Mouse (Mus musculus) heart, adult 2 months (tissue): ENCODE data around the gene Pim2. TPM values are rescaled to one million over a fixed set of nuclear protein-coding genes. Genes with fewer than 3 reads are reported as not detected.
"Not testable (repeated sequence)": the region's sequence is repeated elsewhere in the genome, so short reads cannot be mapped to it uniquely, and the experiment has no call there.

Source experiments
- DNase-seq, 2 experiments: peaks; one replicate each; pipeline ENCODE4 v3.0.0; 2021
- H3K27ac ChIP-seq: fragments of 200-600 bp; 2 replicates; pipeline ENCODE4 v1.8.1; 2022
- H3K27me3 ChIP-seq: fragments of 200-500 bp; 2 replicates; pipeline ENCODE4 v1.6.1; 2012; ENCODE audit warnings: mild to moderate bottlenecking, low read length, inconsistent platforms, mixed read lengths; ENCODE audit not compliant: control insufficient read depth, insufficient read depth
- H3K36me3 ChIP-seq: fragments of 200-500 bp; 2 replicates; pipeline ENCODE4 v1.6.1; 2012; ENCODE audit warnings: low read length, inconsistent platforms; ENCODE audit not compliant: control insufficient read depth, insufficient read depth
- H3K4me1 ChIP-seq: fragments of 200-500 bp; 2 replicates; pipeline ENCODE4 v1.6.1; 2011; ENCODE audit warnings: low read length; ENCODE audit not compliant: control insufficient read depth, insufficient read depth
- H3K4me3 ChIP-seq: fragments of 200-600 bp; 2 replicates; pipeline ENCODE4 v1.8.1; 2022
- H3K79me2 ChIP-seq: fragments of 200-500 bp; replicated peaks from 2 replicates; pipeline ENCODE4 v1.6.1; 2012; ENCODE audit warnings: mild to moderate bottlenecking, inconsistent platforms, low read length, moderate library complexity, mixed read lengths; ENCODE audit not compliant: control insufficient read depth, insufficient read depth
- H3K9ac ChIP-seq: fragments of 200-500 bp; 2 replicates; pipeline ENCODE4 v1.6.1; 2012; ENCODE audit warnings: low read depth, mild to moderate bottlenecking, control low read depth, inconsistent platforms, low read length, mixed read lengths
- CTCF ChIP-seq: fragments of 200-600 bp; IDR thresholded peaks from 2 replicates; pipeline ENCODE4 v1.8.1; 2022; ENCODE audit warnings: antibody characterized with exemption, mild to moderate bottlenecking, moderate library complexity
- EP300 ChIP-seq: fragments of 200-500 bp; IDR thresholded peaks from 2 replicates; pipeline ENCODE4 v1.6.1; 2011; ENCODE audit warnings: low read depth, low read length, control low read depth; ENCODE audit not compliant: insufficient read depth
- POLR2A ChIP-seq: fragments of 200-500 bp; IDR thresholded peaks from 2 replicates; pipeline ENCODE4 v1.6.1; 2011; ENCODE audit warnings: mild to moderate bottlenecking, low read depth, low read length, control low read depth; ENCODE audit not compliant: insufficient read depth
- WGBS: fragments of 180-500 bp; shearing (Covaris S2); methylation state at CpG from one replicate; pipeline ENCODE4 v1.1.7; 2018; 5-methylcytosine and 5-hydroxymethylcytosine counted together
- intact Hi-C: fragments of 180-260 bp; cut with DNase I; formaldehyde crosslinking; loops from one replicate; pipeline ENCODE4 v1.15.1; 2025
- polyA plus RNA-seq: library from polyadenylated mRNA; depleted of rRNA; stranded (reverse); fragments of >200 nt; gene quantifications from 2 replicates; pipeline ENCODE4 v1.2.3, GENCODE M21; 2012
- total RNA-seq, 2 experiments: library from RNA; stranded (reverse); gene quantifications; 2 replicates each; pipeline ENCODE4 v1.2.3; 2021

The Pim2 gene
- total and polyA plus RNA-seq, 3 experiments, result 2.6 to 5.7 (median 4.0) TPM

DNA sequence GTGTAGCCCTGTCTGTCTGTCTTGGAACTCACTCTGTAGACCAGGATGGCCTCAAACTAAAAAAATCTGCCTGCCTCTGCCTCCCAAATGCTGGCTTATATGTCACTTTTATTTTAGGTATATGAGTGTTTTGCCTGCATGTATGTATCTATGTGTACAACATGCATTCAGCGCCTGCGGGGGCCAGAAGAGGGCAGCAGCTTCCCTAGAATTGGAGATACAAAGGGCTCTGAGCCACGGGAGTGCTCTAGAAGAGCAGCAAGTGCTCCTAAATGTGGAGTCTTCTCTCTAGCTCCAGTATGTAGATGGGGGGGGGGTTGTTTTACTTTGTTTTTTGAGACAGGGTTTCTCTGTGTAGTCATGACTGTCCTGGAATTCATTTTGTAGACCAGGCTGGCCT is 37.6 kb downstream of the Pim2 start:
- WGBS, result 18% methylated on average over 3 of the region's 3 CpGs
- peak in 1 of 2 experiments; percentile 40 for DNase-seq
- H3K27ac ChIP-seq, H3K36me3 ChIP-seq, H3K4me3 ChIP-seq, H3K9ac ChIP-seq, H3K79me2 ChIP-seq, H3K4me1 ChIP-seq, H3K27me3 ChIP-seq: not testable (repeated sequence)
- intact Hi-C loops, result loop anchor here (1.0 kb wide), 1 partner anchor 102 kb away; no protein-coding TSS in a partner anchor
- TF ChIP-seq CTCF, result peak; percentile 47

DNA sequence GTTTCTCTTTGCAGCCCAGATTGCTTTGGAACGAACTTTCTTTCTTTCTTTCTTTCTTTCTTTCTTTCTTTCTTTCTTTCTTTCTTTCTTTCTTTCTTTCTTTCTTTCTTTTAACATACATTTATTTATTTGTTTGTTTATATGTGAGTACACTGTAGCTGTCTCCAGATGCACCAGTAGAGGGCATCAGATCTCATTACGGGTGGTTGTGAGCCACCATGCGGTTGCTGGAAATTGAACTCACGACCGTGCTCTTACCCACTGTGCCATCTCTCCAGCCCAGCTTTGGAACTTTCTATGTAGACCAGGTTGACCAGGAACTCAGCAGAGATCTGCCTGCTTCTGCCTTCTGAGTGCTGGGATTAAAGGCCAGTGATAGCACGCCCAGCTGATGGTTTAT is 39.9 kb downstream of the Pim2 start:
- H3K9ac ChIP-seq, H3K27ac ChIP-seq, H3K4me1 ChIP-seq, H3K36me3 ChIP-seq, H3K4me3 ChIP-seq, H3K79me2 ChIP-seq, intact Hi-C loops, DNase-seq: not testable (repeated sequence)
- TF ChIP-seq CTCF, result 0 out of 2 replicates have a peak, but pooled peaks have one; percentile 17
- WGBS, result 60% methylated on average over 6 of the region's 6 CpGs
- peaks cover 10% of the 10 kb centered on the region for H3K27me3 ChIP-seq

DNA sequence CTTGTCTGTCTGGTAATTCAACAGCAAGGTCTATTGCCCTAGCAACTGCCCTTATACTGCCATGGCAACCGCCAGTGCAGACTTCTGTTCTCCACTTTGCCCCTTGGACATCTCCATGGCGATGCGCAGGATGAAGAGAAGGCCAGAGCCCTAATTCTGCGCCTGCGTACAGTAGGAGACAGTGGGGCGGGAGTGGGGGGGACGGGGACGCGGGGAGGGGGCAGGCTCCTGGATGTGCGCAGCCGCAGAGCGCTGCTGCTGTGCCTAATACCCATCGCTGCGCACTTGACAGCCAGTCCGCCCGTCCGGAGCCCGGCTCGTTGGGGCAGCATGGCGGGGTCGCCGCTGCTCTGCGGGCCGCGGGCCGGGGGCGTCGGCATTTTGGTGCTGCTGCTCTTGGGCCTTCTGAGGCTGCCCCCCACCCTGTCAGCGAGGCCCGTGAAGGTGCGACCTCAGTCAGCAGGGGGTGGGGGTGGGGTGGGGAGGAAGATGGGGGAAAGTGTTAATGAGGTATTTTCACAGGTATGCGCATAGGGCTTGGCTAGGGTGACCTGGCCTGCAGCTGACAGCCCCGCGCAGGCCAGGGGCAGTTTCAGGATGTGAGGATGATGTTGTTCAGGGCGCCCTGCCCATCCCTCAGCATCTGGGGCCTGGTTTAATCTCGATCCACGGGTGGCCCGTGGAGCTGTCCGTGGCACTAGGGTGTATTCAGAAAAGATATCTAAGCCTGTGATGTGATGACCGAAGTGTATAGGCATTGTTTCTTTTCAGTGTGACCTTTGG is 41.7 kb downstream of the Pim2 start, which contains the start of gene Pcsk1n:
TSS of gene Pcsk1n (plus strand) at position 222 of the 783 bp plus-strand sequence.
- WGBS, result 17% methylated on average over 38 of the region's 40 CpGs
- no peaks in the 10 kb centered on the region for H3K4me1 ChIP-seq
- intact Hi-C loops, result no loop called here
- no peak for DNase-seq
- no peak within 1 kb of the TSS for H3K27ac ChIP-seq
- TF ChIP-seq EP300, result no peak
- TF ChIP-seq POLR2A, result no peak
- TF ChIP-seq CTCF, result no peak
- H3K4me3 ChIP-seq, result no peak within 1 kb of the TSS
- no peaks in the 10 kb centered on the region for H3K79me2 ChIP-seq
- H3K27me3 ChIP-seq, result peaks cover 11% of the 10 kb centered on the region
- no peaks in the 10 kb centered on the region for H3K36me3 ChIP-seq
- no peak within 1 kb of the TSS for H3K9ac ChIP-seq

DNA sequence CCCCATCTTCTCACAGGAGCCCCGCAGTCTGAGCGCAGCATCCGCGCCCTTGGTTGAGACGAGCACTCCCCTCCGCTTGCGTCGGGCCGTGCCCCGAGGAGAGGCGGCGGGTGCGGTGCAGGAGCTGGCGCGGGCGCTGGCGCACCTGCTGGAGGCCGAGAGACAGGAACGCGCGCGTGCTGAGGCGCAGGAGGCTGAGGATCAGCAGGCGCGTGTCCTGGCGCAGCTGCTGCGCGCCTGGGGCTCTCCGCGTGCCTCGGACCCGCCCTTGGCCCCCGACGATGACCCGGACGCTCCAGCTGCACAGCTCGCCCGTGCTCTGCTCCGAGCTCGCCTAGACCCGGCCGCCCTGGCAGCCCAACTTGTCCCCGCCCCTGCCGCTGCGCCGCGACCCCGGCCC is 44.0 kb downstream of the Pim2 start:
- Histone ChIP-seq H3K4me1 (no peaks in the 10 kb centered on the region), H3K9ac (no peak overlapping the region), H3K4me3 (no peak overlapping the region), H3K27me3 (peaks cover 11% of the 10 kb centered on the region), H3K36me3 (no peaks in the 10 kb centered on the region), H3K79me2 (no peaks in the 10 kb centered on the region), H3K27ac (no peak overlapping the region)
- no peak for TF ChIP-seq CTCF
- no peak for TF ChIP-seq EP300
- no peak for TF ChIP-seq POLR2A
- 10% methylated on average over 46 of the region's 48 CpGs for WGBS
- DNase-seq, result no peak
- intact Hi-C loops, result no loop called here

DNA sequence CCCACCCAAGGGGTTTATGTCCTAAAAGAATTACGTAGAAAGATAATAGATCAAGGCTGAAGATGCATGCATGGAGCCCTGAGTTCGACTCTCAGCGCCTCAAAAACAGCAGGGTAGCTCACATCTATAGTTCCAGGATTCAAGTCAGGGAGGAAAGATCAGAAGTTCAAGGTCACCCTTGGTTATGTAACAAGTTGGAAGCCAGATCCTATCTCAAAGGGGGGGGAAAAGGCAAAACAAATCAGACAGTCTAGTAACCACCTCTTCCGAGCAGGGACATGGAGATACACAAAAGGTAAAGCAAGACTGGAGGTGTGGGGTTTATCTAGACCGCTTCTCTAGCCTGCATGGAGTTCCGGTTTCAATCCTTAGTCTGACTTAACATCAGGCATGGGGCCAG is 48.2 kb downstream of the Pim2 start:
- DNase-seq, result no peak
- Histone ChIP-seq H3K4me1 (no peaks in the 10 kb centered on the region), H3K9ac (no peak overlapping the region), H3K79me2 (no peaks in the 10 kb centered on the region), H3K27me3 (peaks cover 8% of the 10 kb centered on the region), H3K36me3 (no peaks in the 10 kb centered on the region), H3K27ac (no peak overlapping the region), H3K4me3 (no peak overlapping the region)
- no peak for TF ChIP-seq EP300
- TF ChIP-seq CTCF, result no peak
- no peak for TF ChIP-seq POLR2A
- WGBS, result 64% methylated on average over 6 of the region's 6 CpGs
- intact Hi-C loops, result no loop called here

DNA sequence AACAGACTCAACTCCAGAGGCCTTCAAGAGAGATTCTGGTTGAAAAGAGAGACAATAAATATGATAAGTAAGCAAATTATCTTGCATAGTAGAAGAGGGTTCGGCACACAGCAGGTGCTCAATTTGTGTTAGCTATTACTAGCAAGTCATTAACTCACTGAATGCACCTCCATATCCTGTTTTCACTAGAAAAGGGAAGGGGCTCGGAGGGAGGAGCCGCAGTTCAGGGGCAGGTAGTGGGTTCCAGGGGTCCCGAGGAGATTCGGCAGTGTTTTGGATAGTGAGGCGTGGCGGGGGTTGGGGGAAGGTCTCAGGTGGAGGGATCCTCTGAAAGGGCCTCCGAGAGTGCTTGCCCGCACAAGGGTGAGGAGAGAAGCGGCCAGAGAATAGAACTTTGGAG is 49.1 kb downstream of the Pim2 start:
- Histone ChIP-seq H3K36me3 (no peaks in the 10 kb centered on the region), H3K79me2 (no peaks in the 10 kb centered on the region), H3K4me3 (no peak overlapping the region), H3K4me1 (no peaks in the 10 kb centered on the region), H3K27ac (no peak overlapping the region), H3K9ac (no peak overlapping the region), H3K27me3 (peaks cover 5% of the 10 kb centered on the region)
- intact Hi-C loops, result no loop called here
- DNase-seq, result no peak
- TF ChIP-seq POLR2A (no peak), EP300 (no peak)
- WGBS, result 32% methylated on average over 10 of the region's 10 CpGs
